Mouse (Mus musculus) thymus, postnatal 4 days (tissue): ENCODE measurements at regions not wholly inside any gene's neighbourhood (a gene's known extent, or its start where the extent isn't known, plus 50 kb on each side); places are given as distances from the start of the nearest gene placed in this dataset.

Experiments used
- DNase-seq: peaks from one replicate; pipeline ENCODE4 v3.0.0; 2021

GRCm38 (mm10) chr9:118327904-118328303 is 150.1 kb upstream of the Eomes start:
- DNase-seq: no peak

DNA sequence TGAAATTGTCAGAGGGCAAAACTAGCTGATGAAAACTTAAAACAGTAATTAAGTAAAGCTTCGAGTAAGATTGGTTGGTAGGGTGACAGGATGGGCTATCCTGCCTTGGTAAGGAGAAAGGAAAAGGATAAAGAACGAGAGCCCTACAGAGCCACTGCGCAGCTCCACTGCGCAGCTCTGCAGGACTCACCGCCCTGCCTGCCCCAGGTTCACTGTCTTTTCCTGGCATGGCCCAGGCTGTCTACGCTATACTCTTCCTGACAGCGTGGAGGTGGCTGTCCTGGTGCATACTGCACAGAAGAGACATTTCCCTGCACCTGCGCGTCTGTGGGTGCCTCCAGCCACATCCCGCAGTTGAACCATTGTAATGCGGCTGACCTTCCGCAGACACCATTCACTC is 136.6 kb upstream of the Eomes start:
- DNase-seq: no peak

DNA sequence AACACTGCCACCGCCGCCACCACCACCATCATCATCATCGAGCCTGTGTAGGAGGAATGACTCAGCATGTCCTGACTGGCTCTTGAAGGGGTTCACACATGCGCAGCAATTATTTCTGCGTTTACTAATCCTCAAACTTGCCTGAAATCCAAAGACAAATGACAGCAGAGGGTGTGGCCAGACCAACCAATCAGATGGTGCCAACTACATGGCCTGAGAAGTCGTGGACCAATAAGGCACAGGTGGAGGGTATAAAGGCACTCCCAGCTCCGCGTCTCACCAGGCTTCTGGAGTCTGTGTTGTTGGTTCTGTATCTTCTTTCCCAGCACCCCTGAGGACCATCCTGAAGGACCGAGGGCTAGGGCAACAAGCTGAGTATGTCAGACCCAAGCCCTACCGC is 123.1 kb upstream of the Eomes start:
- no peak for DNase-seq

GRCm38 (mm10) chr9:118357406-118357805 is 120.6 kb upstream of the Eomes start:
- DNase-seq: no peak

DNA sequence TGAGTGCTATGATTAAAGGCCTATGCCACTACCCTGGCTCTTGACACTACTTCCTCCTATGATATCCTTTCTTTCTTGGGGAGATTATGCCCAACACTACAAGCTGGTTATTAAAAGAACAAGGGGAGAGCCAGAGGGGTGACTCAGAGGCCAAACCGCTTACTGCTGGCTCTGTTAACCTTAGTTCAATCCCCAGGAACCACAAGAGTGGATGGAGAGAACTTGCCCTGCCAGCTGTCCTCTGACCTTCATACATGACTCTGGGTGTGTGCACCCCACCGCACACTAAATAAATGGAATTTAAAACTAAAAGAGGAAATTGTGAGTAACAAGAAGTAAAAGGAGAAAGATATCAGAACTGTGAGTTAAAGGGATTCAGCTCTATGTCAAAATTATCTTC is 114.1 kb upstream of the Eomes start:
- DNase-seq: no peak

GRCm38 (mm10) chr9:118365431-118365830 is 112.6 kb upstream of the Eomes start:
- no peak for DNase-seq

- no peak for DNase-seq
These were observed 110.7 kb upstream of the Eomes start for GRCm38 (mm10) chr9:118367314-118367713.

GRCm38 (mm10) chr9:118370581-118370980 is 107.4 kb upstream of the Eomes start:
- DNase-seq: no peak

DNA sequence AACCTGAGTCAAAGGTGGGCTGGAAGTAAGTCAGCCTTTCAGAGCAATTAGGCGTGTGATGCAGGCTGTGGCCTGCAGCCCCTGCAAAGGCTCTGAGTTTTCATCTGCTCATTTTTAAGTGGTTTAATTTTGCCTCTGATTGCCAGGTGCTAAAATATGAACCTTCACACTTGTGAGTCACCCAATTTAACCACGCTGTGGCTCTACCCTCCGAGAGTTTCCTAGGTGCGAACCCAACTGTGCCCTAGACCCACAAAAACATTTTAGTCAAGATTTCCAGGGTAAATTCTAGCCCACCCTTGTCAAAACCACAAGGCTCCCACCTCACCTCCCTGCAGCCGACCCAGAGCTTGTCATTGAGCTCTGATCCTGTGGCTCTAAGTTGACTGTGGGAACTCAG is 103.3 kb upstream of the Eomes start:
- DNase-seq: no peak

DNA sequence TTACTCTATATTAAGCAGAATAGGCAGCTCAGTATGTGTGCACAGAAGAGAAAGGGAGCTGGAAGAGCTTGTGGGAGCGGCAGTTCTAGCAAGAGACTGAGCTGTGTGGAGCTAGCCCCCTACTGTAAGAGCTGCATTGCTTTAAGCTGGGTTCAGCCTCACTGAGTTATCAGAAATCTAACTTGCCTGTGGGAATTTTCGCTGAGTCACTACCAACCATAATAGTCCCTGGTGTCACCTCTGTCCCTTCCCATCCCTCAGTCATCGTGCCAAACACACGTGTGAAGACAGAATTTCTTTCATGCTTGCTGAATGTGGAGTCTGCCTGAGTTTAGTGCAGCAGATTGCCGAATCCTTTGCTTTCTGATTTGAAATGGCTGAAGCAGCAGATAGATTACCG is 99.0 kb upstream of the Eomes start:
- no peak for DNase-seq

DNA sequence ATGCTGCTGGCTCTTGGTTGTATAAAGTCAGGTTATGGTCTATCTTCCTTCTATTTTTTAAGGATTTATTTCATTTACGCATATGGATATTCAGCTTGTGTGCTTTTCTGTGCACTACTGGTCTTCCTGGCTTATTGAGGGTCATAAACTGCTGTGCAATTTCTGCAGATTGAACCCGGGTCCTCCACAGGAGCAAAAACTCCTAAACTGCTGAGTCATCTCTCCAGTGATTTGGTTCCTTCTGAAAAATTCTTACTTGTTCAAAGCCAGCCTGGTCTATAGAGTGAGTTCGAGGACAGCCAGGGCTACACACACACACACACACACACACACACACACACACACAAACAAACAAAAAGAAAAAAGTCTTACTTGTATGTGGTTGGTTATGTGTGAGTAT is 95.5 kb upstream of the Eomes start:
- no peak for DNase-seq

- DNase-seq: no peak
These were observed 93.4 kb upstream of the Eomes start for GRCm38 (mm10) chr9:118384610-118385009.

- DNase-seq: peak; percentile 28
These were observed 90.4 kb upstream of the Eomes start for GRCm38 (mm10) chr9:118387631-118388030.

- DNase-seq: peak; percentile 38
These were observed 88.3 kb upstream of the Eomes start for GRCm38 (mm10) chr9:118389481-118390334.

DNA sequence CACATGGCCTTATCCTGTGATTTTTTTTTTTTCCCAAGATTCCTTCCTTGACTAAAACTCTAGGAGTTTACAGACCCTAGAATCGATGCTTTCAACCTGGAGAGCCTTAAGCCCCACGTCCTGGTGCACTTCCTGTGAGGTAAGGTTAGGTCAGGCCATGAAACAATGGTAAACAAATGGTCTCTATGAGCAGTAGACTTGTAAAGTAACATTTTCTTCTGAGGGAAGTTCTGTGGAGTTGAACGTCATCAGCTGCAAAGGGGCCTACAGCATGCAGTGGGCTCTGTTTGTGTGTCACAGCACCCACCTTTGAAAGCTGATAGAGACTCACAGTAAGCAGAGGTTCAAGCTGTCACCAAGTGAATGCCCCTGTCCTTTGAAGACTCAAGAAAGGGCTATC is 87.3 kb upstream of the Eomes start:
- DNase-seq: no peak

GRCm38 (mm10) chr9:118391715-118392114 is 86.3 kb upstream of the Eomes start:
- no peak for DNase-seq

DNA sequence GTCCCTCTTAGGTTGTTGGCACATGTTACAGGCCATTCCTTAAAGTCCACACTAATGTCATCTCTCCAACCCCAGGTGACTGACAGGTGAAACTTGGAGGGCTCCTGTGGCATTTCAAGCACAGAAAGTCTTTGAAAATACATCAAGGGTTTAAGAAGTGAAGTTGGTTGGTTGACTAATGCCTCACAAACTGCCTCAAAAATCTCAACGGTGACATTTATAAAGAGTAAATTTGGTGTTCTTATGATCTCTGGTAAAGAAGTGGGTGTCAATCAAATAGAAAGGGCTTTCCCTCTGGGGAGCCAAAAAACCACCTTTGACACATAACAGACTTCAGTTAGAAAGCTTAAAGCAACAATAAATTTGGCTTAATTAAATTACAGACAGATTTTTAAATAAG is 85.2 kb upstream of the Eomes start:
- no peak for DNase-seq

DNA sequence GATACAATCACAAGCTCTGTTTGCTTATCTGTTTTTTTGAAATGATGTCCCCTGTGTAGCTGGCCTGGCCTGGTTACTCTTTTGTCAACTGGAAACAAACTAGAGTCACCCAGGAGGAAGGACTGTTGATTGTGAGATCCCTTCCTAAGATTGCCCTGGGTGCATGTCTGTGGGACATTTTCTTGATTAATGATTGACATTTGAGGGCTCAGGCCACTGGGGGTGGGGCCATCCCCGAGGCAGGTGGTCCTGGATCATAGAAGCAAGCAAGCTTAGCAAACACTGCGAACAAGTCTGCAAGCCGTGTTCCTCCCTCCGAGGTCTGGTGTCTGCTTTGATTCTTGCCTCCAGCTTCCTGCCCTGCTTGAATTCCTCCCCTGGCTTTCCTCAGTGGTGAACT is 84.4 kb upstream of the Eomes start:
- no peak for DNase-seq

- peak; percentile 79 for DNase-seq
These were observed 81.5 kb upstream of the Eomes start for GRCm38 (mm10) chr9:118396425-118397053.

DNA sequence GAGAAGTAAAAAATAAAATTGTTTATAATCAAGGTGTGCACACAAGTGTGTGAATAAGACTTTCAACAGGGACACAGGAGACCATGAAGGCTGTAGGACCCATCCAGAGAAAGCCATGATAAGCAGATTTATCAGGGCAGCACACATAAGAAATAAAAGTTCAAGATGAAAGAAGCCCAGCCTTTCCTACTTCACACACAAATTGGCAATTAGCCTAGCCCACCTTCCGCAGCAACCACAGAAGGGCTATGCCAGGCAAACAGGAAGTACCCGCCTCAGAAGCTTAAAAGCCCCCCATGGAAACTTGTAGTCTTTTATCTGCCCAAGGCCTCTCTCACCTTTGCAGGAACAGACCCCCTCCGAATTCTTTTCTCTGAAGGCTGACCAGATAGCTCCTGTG is 77.5 kb upstream of the Eomes start:
- peak; percentile 41 for DNase-seq

GRCm38 (mm10) chr9:118401170-118401569 is 76.8 kb upstream of the Eomes start:
- no peak for DNase-seq

- no peak for DNase-seq
These were observed 73.1 kb upstream of the Eomes start for GRCm38 (mm10) chr9:118404867-118405266.

DNA sequence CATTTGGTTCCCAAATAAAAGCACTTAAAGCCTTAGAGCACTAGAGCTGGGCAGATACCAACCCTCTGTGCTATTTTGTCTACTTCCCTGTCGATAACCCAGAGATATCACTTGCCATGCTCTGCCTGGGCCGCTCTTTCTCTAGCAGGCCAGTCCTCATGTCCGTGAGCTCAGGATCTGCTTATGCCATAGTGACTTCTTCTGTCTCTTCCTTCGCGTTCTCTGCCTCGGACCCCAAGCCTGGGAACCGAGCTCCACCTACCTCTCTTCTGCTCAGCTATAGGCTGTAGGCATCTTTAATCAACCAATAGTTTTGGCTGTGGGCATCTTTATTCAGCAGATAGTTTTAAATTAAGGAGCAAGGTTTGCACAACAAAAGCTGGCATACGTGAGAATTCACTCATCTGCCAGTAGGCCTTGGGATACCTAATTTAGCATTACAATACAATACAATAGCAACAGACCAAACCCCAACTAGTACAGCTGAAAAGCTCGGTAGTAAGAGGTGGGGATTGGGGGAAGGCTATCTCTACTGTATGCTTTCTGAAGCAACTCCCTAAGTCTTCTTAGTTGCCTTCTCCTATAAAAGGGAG is 72.0 kb upstream of the Eomes start:
- no peak for DNase-seq

DNA sequence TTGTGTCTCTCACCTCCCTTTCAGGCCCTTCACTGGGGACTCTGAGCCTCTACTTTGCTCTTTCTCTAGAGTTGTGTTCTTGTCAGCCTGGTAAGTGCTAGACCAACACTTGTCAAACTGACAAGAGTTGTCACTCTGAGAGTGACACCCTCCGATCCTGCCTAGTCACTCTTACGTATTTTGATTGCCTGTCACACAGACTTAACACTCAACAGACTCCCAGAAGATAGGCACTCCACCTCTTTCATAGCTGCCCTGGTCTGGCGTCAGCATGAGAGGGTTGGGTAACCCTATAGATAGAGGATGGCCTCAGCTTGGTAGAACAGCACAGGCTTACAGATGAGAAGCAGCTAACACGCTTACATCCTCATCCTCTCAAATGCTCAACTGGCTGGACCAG is 62.0 kb upstream of the Eomes start:
- DNase-seq: no peak
